Comparison of ENCODE assay signal across 8 mouse cellular contexts in genomic region chr15:7213683-7214082, GRCm38 (mm10).
A peak's percentile ranks its signal among the peaks of the same experiment; 100 is the strongest.
DNase-seq lines count a peak whose midpoint lies in the region; ATAC-seq and TF ChIP-seq lines count a peak whose summit lies in the region.
"Had no signal": no experiment of that assay in that cellular context is flagged by ENCODE, and none has a peak within 500 bp of the region (broad histone marks: within the 10 kb centered on the region; RNA-seq: fewer than 3 reads in every experiment).

No protein-coding gene starts in this region.

- WGBS in midbrain, embryonic 16.5 days: 29% methylated on average over 1 of the region's 1 CpGs

- no peak overlapping the region for H3K9ac ChIP-seq in midbrain, embryonic 16.5 days (ENCODE audit: low read depth, low read length)
- H3K9ac ChIP-seq: embryonic facial prominence, embryonic 12.5 days had no signal

- intact Hi-C loops in heart, postnatal 10 days (cut with DNase I): no loop called here

- DNase-seq in ovary, adult 18-20 months (ENCODE audit: low spot score): peak; percentile 34
- no peak for DNase-seq in ovary, postnatal 10 days (ENCODE audit: low spot score)
- peak; percentile 65 to 74 for DNase-seq in heart, postnatal 10 days
- no peak for DNase-seq in cerebellum, adult 18-20 months
- DNase-seq in right cerebral cortex, adult 2 months (ENCODE audit: low spot score in 2 of 2): no peak

- ATAC-seq in midbrain, embryonic 16.5 days: 0 out of 2 replicates have a peak, but pooled peaks have one; percentile 21

- no peaks in the 10 kb centered on the region for H3K36me3 ChIP-seq in midbrain, embryonic 16.5 days (ENCODE audit: control insufficient read depth, insufficient read depth, low read length)
- H3K36me3 ChIP-seq: embryonic facial prominence, embryonic 12.5 days had no signal

- H3K4me2 ChIP-seq in midbrain, embryonic 16.5 days (ENCODE audit: low read length): no peak overlapping the region
- H3K4me2 ChIP-seq: embryonic facial prominence, embryonic 12.5 days had no signal

- peaks cover 14% of the 10 kb centered on the region for H3K4me1 ChIP-seq in embryonic fibroblast, embryonic 13.5 days (ENCODE audit: control insufficient read depth, insufficient read depth, low read length)
- H3K4me1 ChIP-seq in midbrain, embryonic 16.5 days (ENCODE audit: control insufficient read depth, insufficient read depth, low read length): no peaks in the 10 kb centered on the region

- no peak overlapping the region for H3K4me3 ChIP-seq in embryonic fibroblast, embryonic 13.5 days (ENCODE audit: insufficient read depth, low read length)
- no peak overlapping the region for H3K4me3 ChIP-seq in midbrain, embryonic 16.5 days (ENCODE audit: low read depth, low read length)
- H3K4me3 ChIP-seq: embryonic facial prominence, embryonic 12.5 days had no signal

- H3K27me3 ChIP-seq in midbrain, embryonic 16.5 days (ENCODE audit: control insufficient read depth, insufficient read depth, low read depth, low read length): no peaks in the 10 kb centered on the region
- H3K27me3 ChIP-seq: embryonic facial prominence, embryonic 12.5 days had no signal

- TF ChIP-seq CTCF in embryonic fibroblast, embryonic 13.5 days (IDR thresholded peaks at IDR 0.05; ENCODE audit: borderline replicate concordance, insufficient read depth, low read length): no peak

- no peak for TF ChIP-seq POLR2A in embryonic fibroblast, embryonic 13.5 days (IDR thresholded peaks at IDR 0.05; ENCODE audit: low read depth, low read length)

- no peaks in the 10 kb centered on the region for H3K9me3 ChIP-seq in midbrain, embryonic 16.5 days (replicated peaks; ENCODE audit: control insufficient read depth, low read length, poor library complexity, severe bottlenecking)
- H3K9me3 ChIP-seq: embryonic facial prominence, embryonic 12.5 days had no signal

- 0 out of 2 replicates have a peak overlapping the region, but pooled peaks have one; percentile 46 for H3K27ac ChIP-seq in embryonic fibroblast, embryonic 13.5 days (ENCODE audit: insufficient read depth, low read length)
- no peak overlapping the region for H3K27ac ChIP-seq in midbrain, embryonic 16.5 days (ENCODE audit: low read length)
- H3K27ac ChIP-seq: embryonic facial prominence, embryonic 12.5 days had no signal

Comparison
In these comparisons a context has a peak if more than half of its experiments do, and no peak if none do; other contexts are left out.
1. DNase-seq: peak in ovary, adult 18-20 months (single experiment) and heart, postnatal 10 days (2 of 2); none in ovary, postnatal 10 days (single experiment), cerebellum, adult 18-20 months (0 of 2) and right cerebral cortex, adult 2 months (0 of 2).